Mouse (Mus musculus): ENCODE measurements around the gene Gm10024. TPM values are rescaled to one million over a fixed set of nuclear protein-coding genes. Genes with fewer than 3 reads are reported as not detected.
"Not testable (repeated sequence)": the region's sequence is repeated elsewhere in the genome, so short reads cannot be mapped to it uniquely, and the experiment has no call there.

Gene Gm10024
- polyA plus RNA-seq, 1 experiment from 2014 or later, result not detected

DNA sequence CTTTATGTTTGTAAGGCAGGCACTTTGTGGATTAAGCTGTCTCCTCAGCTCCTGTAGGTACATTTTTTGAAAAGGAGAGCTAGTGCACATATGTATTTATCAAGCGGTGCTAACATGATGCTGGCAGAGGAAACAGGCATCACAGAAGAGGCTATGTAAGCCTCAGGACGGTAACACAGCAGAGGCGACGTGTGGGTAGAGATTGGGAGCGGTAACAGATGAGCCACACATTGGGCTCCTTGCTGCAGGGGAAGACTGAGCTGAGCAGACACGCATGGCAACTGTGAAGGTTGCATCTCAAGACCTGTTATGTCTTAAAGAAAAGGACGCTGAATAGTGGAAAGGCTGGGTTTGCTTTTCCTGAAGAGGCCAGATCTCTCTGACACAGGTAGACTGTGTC is 28.3 kb upstream of the Gm10024 start:
- DNase-seq (ENCODE audit: low spot score) (no peak), ATAC-seq (replicated peaks; ENCODE audit: insufficient number of reproducible peaks, low FRiP score, low TSS enrichment, low read depth) (no peak)
- no peak overlapping the region for H3K27ac ChIP-seq (replicated peaks; ENCODE audit: low read depth, low read length)
- H3K4me2 ChIP-seq (ENCODE audit: low read depth, low read length), result no peak overlapping the region
- H3K9me3 ChIP-seq (replicated peaks; ENCODE audit: control insufficient read depth, low read length), result no peaks in the 10 kb centered on the region
- H3K9ac ChIP-seq (replicated peaks; ENCODE audit: low read length), result no peak overlapping the region
- peaks cover 28% of the 10 kb centered on the region for H3K27me3 ChIP-seq (ENCODE audit: control insufficient read depth, insufficient read depth, low read length)
- no peak overlapping the region for H3K4me3 ChIP-seq (ENCODE audit: low read depth, low read length)
- whole genome bisulfite sequencing, result 73% methylated on average over 7 of the region's 7 CpGs
- H3K4me1 ChIP-seq (ENCODE audit: control insufficient read depth, insufficient read depth, low read length), result peaks cover 2% of the 10 kb centered on the region
- no peaks in the 10 kb centered on the region for H3K36me3 ChIP-seq (replicated peaks; ENCODE audit: control insufficient read depth, insufficient read depth, low read depth, low read length)

GRCm38 (mm10) chr10:77684181-77684580 is 27.1 kb upstream of the Gm10024 start:
- Histone ChIP-seq H3K9me3 (replicated peaks; ENCODE audit: control insufficient read depth, low read length) (no peaks in the 10 kb centered on the region), H3K27ac (replicated peaks; ENCODE audit: low read depth, low read length) (no peak overlapping the region), H3K27me3 (ENCODE audit: control insufficient read depth, insufficient read depth, low read length) (peaks cover 25% of the 10 kb centered on the region), H3K4me1 (ENCODE audit: control insufficient read depth, insufficient read depth, low read length) (peaks cover 2% of the 10 kb centered on the region), H3K4me2 (ENCODE audit: low read depth, low read length) (no peak overlapping the region), H3K9ac (replicated peaks; ENCODE audit: low read length) (no peak overlapping the region), H3K36me3 (replicated peaks; ENCODE audit: control insufficient read depth, insufficient read depth, low read depth, low read length) (no peaks in the 10 kb centered on the region), H3K4me3 (ENCODE audit: low read depth, low read length) (no peak overlapping the region)
- 24% methylated on average over 8 of the region's 8 CpGs for WGBS
- ATAC-seq (replicated peaks; ENCODE audit: insufficient number of reproducible peaks, low FRiP score, low TSS enrichment, low read depth), result no peak
- peak; percentile 65 for DNase-seq (ENCODE audit: low spot score)

DNA sequence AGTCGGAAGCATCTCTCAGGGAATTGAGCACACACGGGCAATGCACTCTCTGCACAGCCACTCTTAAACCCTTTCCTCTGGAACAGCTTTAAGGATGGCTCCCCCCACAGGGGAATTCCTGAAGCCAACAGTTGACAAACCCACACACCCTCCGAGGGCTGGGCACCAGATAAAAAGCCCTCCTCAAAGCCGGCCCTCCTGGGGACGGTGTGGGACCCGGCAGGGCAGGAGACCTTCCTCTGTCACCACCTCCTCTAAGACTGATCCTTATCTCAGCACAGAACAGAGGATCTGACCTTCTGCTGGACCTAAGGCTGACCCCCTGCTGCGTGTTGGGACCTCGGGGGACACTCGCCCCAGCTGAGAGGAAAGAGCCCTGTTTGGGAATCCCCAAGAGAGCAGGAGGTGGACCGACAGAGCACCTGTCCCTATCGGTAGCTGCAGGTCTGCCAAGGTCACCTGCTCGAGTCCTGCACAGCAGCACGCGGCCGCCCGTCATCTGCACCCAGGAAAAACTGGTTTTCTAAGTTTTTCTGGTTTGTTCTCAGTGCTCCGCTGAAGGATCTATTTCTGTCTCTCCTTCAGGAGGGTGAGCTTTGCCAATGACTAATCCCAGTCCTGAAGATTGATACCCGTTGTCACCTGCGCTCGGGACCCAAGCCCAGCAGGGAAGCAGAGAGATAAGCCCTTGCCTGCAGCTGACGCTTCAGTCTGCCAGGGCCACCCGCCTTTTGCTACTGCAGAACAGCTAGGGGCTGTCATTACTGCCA is 25.2 kb upstream of the Gm10024 start, which contains the start of gene Tspear:
TSS of gene Tspear (plus strand) at position 675 of the 770 bp plus-strand sequence.
- ATAC-seq (replicated peaks; ENCODE audit: insufficient number of reproducible peaks, low FRiP score, low TSS enrichment, low read depth) (no peak), DNase-seq (ENCODE audit: low spot score) (no peak)
- 6% methylated on average over 22 of the region's 22 CpGs for whole genome bisulfite sequencing

GRCm38 (mm10) chr10:77687021-77687420 is 24.2 kb upstream of the Gm10024 start:
- Histone ChIP-seq H3K4me3 (ENCODE audit: low read depth, low read length) (no peak overlapping the region), H3K27ac (replicated peaks; ENCODE audit: low read depth, low read length) (no peak overlapping the region), H3K9me3 (replicated peaks; ENCODE audit: control insufficient read depth, low read length) (no peaks in the 10 kb centered on the region), H3K4me1 (ENCODE audit: control insufficient read depth, insufficient read depth, low read length) (peaks cover 2% of the 10 kb centered on the region), H3K36me3 (replicated peaks; ENCODE audit: control insufficient read depth, insufficient read depth, low read depth, low read length) (no peaks in the 10 kb centered on the region), H3K27me3 (ENCODE audit: control insufficient read depth, insufficient read depth, low read length) (peaks cover 25% of the 10 kb centered on the region), H3K4me2 (ENCODE audit: low read depth, low read length) (no peak overlapping the region), H3K9ac (replicated peaks; ENCODE audit: low read length) (no peak overlapping the region)
- DNase-seq (ENCODE audit: low spot score), result peak; percentile 29
- WGBS, result 18% methylated on average over 10 of the region's 10 CpGs
- ATAC-seq (replicated peaks; ENCODE audit: insufficient number of reproducible peaks, low FRiP score, low TSS enrichment, low read depth), result no peak

More for the DNA sequence above, 25.2 kb upstream of the Gm10024 start, which contains the start of gene Tspear:
- Histone ChIP-seq H3K27ac (replicated peaks; ENCODE audit: low read depth, low read length) (no peak within 1 kb of the TSS), H3K36me3 (replicated peaks; ENCODE audit: control insufficient read depth, insufficient read depth, low read depth, low read length) (no peaks in the 10 kb centered on the region), H3K27me3 (ENCODE audit: control insufficient read depth, insufficient read depth, low read length) (peaks cover 25% of the 10 kb centered on the region), H3K4me1 (ENCODE audit: control insufficient read depth, insufficient read depth, low read length) (peaks cover 2% of the 10 kb centered on the region), H3K4me2 (ENCODE audit: low read depth, low read length) (no peak within 1 kb of the TSS), H3K9me3 (replicated peaks; ENCODE audit: control insufficient read depth, low read length) (no peaks in the 10 kb centered on the region), H3K9ac (replicated peaks; ENCODE audit: low read length) (peak within 1 kb of the TSS; percentile 15; the same call in 1 of the 2 replicates), H3K4me3 (ENCODE audit: low read depth, low read length) (no peak within 1 kb of the TSS)

GRCm38 (mm10) chr10:77690356-77690807 is 20.9 kb upstream of the Gm10024 start, which contains the start of gene Gm19402:
TSS of gene Gm19402 (minus strand) at chr10:77690757.
- H3K27ac ChIP-seq (replicated peaks; ENCODE audit: low read depth, low read length); H3K9me3 ChIP-seq (replicated peaks; ENCODE audit: control insufficient read depth, low read length); ATAC-seq (replicated peaks; ENCODE audit: insufficient number of reproducible peaks, low FRiP score, low TSS enrichment, low read depth); H3K9ac ChIP-seq (replicated peaks; ENCODE audit: low read length); DNase-seq (ENCODE audit: low spot score); H3K4me1 ChIP-seq (ENCODE audit: control insufficient read depth, insufficient read depth, low read length); H3K4me3 ChIP-seq (ENCODE audit: low read depth, low read length); H3K36me3 ChIP-seq (replicated peaks; ENCODE audit: control insufficient read depth, insufficient read depth, low read depth, low read length); H3K4me2 ChIP-seq (ENCODE audit: low read depth, low read length): not testable (repeated sequence)
- H3K27me3 ChIP-seq (ENCODE audit: control insufficient read depth, insufficient read depth, low read length), result peaks cover 25% of the 10 kb centered on the region
- 77% methylated on average over 3 of the region's 3 CpGs for WGBS

- H3K4me1 ChIP-seq (ENCODE audit: control insufficient read depth, insufficient read depth, low read length), result no peaks in the 10 kb centered on the region
- 35% methylated on average over 4 of the region's 4 CpGs for WGBS
- H3K9me3 ChIP-seq (replicated peaks; ENCODE audit: control insufficient read depth, low read length), result no peaks in the 10 kb centered on the region
- H3K4me2 ChIP-seq (ENCODE audit: low read depth, low read length), result no peak within 1 kb of the TSS
- no peaks in the 10 kb centered on the region for H3K36me3 ChIP-seq (replicated peaks; ENCODE audit: control insufficient read depth, insufficient read depth, low read depth, low read length)
- no peak within 1 kb of the TSS for H3K27ac ChIP-seq (replicated peaks; ENCODE audit: low read depth, low read length)
- no peak within 1 kb of the TSS for H3K4me3 ChIP-seq (ENCODE audit: low read depth, low read length)
- H3K9ac ChIP-seq (replicated peaks; ENCODE audit: low read length), result no peak within 1 kb of the TSS
- H3K27me3 ChIP-seq (ENCODE audit: control insufficient read depth, insufficient read depth, low read length), result no peaks in the 10 kb centered on the region
- no peak for DNase-seq (ENCODE audit: low spot score)
- no peak for ATAC-seq (replicated peaks; ENCODE audit: insufficient number of reproducible peaks, low FRiP score, low TSS enrichment, low read depth)
Observed at GRCm38 (mm10) chr10:77697133-77697532, 14.1 kb upstream of the Gm10024 start, which contains the start of gene Gm9508. TSS of gene Gm9508 (minus strand) at chr10:77697233.

DNA sequence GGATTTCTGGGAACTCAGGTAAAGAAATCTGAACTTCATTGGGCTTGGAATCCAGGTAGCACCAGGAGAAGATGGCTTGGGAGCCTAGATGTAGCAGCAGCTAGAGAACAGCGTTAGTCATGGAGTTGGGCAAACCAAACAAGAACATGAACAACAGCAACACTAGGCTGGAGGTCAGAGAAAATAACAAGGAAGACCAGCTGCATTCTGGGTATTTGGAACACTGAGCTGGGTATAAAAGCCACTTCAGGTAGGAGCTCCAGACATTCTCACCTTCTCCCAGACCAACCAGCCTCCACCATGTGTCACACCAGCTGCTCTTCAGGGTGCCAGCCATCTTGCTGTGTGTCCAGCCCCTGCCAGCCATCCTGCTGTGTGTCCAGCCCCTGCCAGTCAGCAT is 4.9 kb upstream of the Gm10024 start, which contains the start of gene Gm10272:
TSS of gene Gm10272 (plus strand) at position 301 of the 400 bp plus-strand sequence.
- Histone ChIP-seq H3K27me3 (ENCODE audit: control insufficient read depth, insufficient read depth, low read length) (no peaks in the 10 kb centered on the region), H3K4me3 (ENCODE audit: low read depth, low read length) (no peak within 1 kb of the TSS), H3K9ac (replicated peaks; ENCODE audit: low read length) (no peak within 1 kb of the TSS), H3K9me3 (replicated peaks; ENCODE audit: control insufficient read depth, low read length) (no peaks in the 10 kb centered on the region), H3K36me3 (replicated peaks; ENCODE audit: control insufficient read depth, insufficient read depth, low read depth, low read length) (no peaks in the 10 kb centered on the region), H3K27ac (replicated peaks; ENCODE audit: low read depth, low read length) (no peak within 1 kb of the TSS), H3K4me1 (ENCODE audit: control insufficient read depth, insufficient read depth, low read length) (no peaks in the 10 kb centered on the region), H3K4me2 (ENCODE audit: low read depth, low read length) (no peak within 1 kb of the TSS)
- DNase-seq (ENCODE audit: low spot score) (no peak), ATAC-seq (replicated peaks; ENCODE audit: insufficient number of reproducible peaks, low FRiP score, low TSS enrichment, low read depth) (no peak)
- 91% methylated on average over 1 of the region's 1 CpGs for WGBS

DNA sequence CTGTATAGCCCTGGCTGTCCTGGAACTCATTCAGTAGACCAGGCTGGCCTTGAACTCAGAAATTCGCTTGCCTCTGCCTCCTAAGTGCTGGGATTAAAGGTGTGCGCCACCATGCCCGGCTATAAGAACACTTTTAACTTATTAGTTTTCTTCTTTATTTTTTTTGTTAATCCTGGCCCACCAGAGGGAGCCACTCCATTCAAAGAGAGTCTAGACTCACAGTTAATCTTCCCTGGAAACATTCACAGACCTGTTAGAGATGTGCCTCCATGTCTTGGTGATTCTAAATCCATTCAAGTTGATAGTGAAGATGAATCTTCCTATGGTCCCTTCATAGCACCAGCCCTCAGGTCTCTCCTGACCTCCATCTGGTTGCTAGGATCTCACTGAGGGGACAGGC is 1.4 kb upstream of the Gm10024 start:
- Histone ChIP-seq H3K36me3 (replicated peaks; ENCODE audit: control insufficient read depth, insufficient read depth, low read depth, low read length) (no peaks in the 10 kb centered on the region), H3K4me3 (ENCODE audit: low read depth, low read length) (no peak overlapping the region), H3K9ac (replicated peaks; ENCODE audit: low read length) (no peak overlapping the region), H3K9me3 (replicated peaks; ENCODE audit: control insufficient read depth, low read length) (no peaks in the 10 kb centered on the region), H3K27me3 (ENCODE audit: control insufficient read depth, insufficient read depth, low read length) (no peaks in the 10 kb centered on the region), H3K27ac (replicated peaks; ENCODE audit: low read depth, low read length) (no peak overlapping the region), H3K4me1 (ENCODE audit: control insufficient read depth, insufficient read depth, low read length) (no peaks in the 10 kb centered on the region), H3K4me2 (ENCODE audit: low read depth, low read length) (no peak overlapping the region)
- DNase-seq (ENCODE audit: low spot score) (no peak), ATAC-seq (replicated peaks; ENCODE audit: insufficient number of reproducible peaks, low FRiP score, low TSS enrichment, low read depth) (no peak)
- 78% methylated on average over 3 of the region's 3 CpGs for WGBS
